Mouse (Mus musculus) midbrain, embryonic 10.5 days (tissue): ENCODE measurements at regions not wholly inside any gene's neighbourhood (a gene's known extent, or its start where the extent isn't known, plus 50 kb on each side); places are given as distances from the start of the nearest gene placed in this dataset.

Experiments used
- DNase-seq: peaks from one replicate; pipeline ENCODE4 v3.0.0-alpha.2; 2017; ENCODE audit warnings: low spot score
- H3K27ac ChIP-seq: fragments of 300-500 bp; sonication (generic); replicated peaks from 2 replicates; pipeline ENCODE4 v1.5.1; 2016; ENCODE audit warnings: mild to moderate bottlenecking
- H3K27me3 ChIP-seq: fragments of 300-500 bp; sonication (generic); 2 replicates; pipeline ENCODE4 v1.6.1; 2016; ENCODE audit warnings: low read depth, mild to moderate bottlenecking; ENCODE audit not compliant: poor library complexity, severe bottlenecking
- H3K36me3 ChIP-seq: fragments of 300-500 bp; sonication (generic); 2 replicates; pipeline ENCODE4 v1.6.1; 2016; ENCODE audit warnings: mild to moderate bottlenecking, moderate library complexity
- H3K4me1 ChIP-seq: fragments of 300-500 bp; sonication (generic); 2 replicates; pipeline ENCODE4 v1.6.1; 2016
- H3K4me3 ChIP-seq: fragments of 300-500 bp; sonication (generic); 2 replicates; pipeline ENCODE4 v1.5.1; 2016; ENCODE audit warnings: mild to moderate bottlenecking, moderate library complexity
- H3K9me3 ChIP-seq: fragments of 300-500 bp; sonication (generic); replicated peaks from 2 replicates; pipeline ENCODE4 v1.6.1; 2016; ENCODE audit warnings: mild to moderate bottlenecking
- WGBS: fragments of 180-500 bp; shearing (Covaris S2); methylation state at CpG from one replicate; pipeline ENCODE4 v1.1.7; 2016; 5-methylcytosine and 5-hydroxymethylcytosine counted together

DNA sequence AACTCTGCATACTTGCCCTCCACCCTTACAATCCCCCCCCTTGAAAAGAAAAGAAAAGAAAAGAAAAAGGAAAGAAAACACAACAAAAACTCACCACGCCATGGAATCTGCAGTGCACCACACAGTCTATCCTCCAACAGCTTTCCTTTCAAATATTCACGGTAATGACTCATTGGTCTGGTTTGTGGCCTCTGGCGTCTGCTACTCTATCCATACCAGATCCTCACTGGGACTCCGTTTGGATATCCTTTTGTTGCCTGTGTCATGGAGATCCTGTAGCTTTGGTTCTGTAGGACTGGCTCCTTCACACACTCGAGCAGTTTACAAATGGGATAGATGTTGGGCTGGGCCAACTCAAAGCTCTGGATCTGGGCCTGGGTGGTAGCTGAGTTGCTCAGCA is 232.4 kb upstream of the Smlr1 start:
- Histone ChIP-seq H3K27me3 (no peaks in the 10 kb centered on the region), H3K36me3 (no peaks in the 10 kb centered on the region), H3K27ac (no peak overlapping the region), H3K4me3 (no peak overlapping the region), H3K9me3 (no peaks in the 10 kb centered on the region), H3K4me1 (no peaks in the 10 kb centered on the region; the same call in 1 of the 2 replicates)
- DNase-seq: no peak
- 82% methylated on average over 5 of the region's 5 CpGs for WGBS

DNA sequence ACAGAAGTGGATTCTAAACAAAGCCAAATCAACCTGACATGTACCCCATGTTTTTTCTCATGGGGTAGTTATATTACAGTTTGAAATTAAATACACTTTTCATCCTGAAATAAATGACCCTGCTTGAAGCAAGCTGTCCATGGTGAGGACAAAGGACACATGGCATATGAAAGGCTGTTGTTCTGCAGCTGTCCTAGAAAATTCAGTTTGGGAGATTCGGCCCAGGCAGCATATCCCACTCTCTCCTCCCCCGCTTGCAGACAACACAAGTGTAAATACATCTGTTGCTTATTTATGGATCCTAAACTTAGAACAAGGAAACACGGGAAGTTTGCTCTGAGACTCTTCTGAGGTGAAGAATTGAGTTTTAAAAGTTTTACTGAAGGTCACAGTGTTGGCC is 218.2 kb upstream of the Smlr1 start:
- H3K27me3 ChIP-seq: no peaks in the 10 kb centered on the region
- no peaks in the 10 kb centered on the region for H3K4me1 ChIP-seq
- H3K27ac ChIP-seq: no peak overlapping the region
- no peaks in the 10 kb centered on the region for H3K36me3 ChIP-seq
- no peak overlapping the region for H3K4me3 ChIP-seq
- DNase-seq: no peak
- WGBS: 84% methylated on average over 3 of the region's 3 CpGs
- no peaks in the 10 kb centered on the region for H3K9me3 ChIP-seq

DNA sequence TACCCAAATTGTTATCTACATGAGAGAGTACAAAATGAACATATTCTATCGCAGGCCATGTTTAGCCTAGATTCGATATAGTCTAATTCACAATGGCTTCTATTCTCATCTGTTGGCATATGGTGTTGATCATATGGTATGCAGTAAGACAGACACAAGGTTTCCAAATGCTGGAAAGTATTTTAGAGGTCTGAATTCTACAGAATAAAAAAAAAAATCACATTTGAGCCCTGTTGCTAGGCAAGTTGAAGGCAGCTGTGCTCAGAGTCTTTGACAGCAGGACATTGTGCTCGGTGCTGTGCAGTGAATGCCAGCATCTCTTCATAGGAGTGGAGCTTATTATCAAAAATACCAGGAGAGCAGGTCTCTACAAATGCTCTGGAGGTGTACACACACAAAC is 206.6 kb upstream of the Smlr1 start:
- Histone ChIP-seq H3K4me1 (peaks cover 6% of the 10 kb centered on the region; the same call in 1 of the 2 replicates), H3K27me3 (no peaks in the 10 kb centered on the region), H3K27ac (no peak overlapping the region), H3K4me3 (no peak overlapping the region), H3K36me3 (no peaks in the 10 kb centered on the region), H3K9me3 (no peaks in the 10 kb centered on the region)
- WGBS: 79% methylated on average over 3 of the region's 3 CpGs
- DNase-seq: no peak

DNA sequence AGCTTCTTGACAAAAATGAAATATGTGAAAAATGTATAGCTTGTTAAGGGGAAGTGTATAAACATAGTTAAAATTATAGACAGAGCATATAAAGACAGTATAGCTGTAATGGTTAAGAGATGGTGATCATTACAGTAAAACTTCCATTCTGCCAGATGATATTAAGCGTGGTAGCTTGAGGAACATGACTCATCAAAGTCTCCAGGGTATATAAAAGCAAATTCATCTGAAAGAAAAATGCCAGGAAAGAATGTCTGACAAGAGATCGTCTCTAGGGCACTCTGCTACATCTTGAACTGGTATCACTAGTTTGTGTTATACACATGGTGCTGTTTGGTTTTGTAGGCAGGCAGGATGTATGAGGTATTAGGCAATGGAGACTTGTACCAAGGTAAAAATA is 204.9 kb upstream of the Smlr1 start:
- DNase-seq: no peak
- peaks cover 6% of the 10 kb centered on the region; the same call in 1 of the 2 replicates for H3K4me1 ChIP-seq
- H3K4me3 ChIP-seq: no peak overlapping the region
- 83% methylated on average over 2 of the region's 2 CpGs for WGBS
- H3K27me3 ChIP-seq: no peaks in the 10 kb centered on the region
- H3K9me3 ChIP-seq: no peaks in the 10 kb centered on the region
- H3K27ac ChIP-seq: no peak overlapping the region
- H3K36me3 ChIP-seq: no peaks in the 10 kb centered on the region

DNA sequence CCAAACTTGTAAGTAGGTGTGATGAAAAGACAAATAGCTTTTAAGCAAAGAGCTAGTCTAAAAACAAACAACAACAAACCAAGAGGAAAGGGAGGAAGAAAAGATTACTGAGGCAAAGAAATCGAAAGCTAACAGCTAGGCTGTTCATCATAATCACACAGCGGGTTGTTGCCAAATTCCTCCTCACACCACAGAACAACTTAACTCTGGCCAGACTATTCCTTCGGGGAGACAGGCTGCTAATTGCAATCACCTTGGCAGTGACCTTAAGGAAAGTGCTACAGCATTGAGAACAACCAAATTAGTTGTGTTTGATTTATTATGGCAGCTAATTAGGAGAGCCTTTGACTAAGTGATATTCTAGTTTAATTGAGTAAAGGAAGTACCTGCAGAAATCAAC is 194.4 kb upstream of the Smlr1 start:
- DNase-seq: no peak
- no peaks in the 10 kb centered on the region for H3K9me3 ChIP-seq
- no peaks in the 10 kb centered on the region for H3K27me3 ChIP-seq
- H3K4me3 ChIP-seq: no peak overlapping the region
- H3K36me3 ChIP-seq: no peaks in the 10 kb centered on the region
- WGBS: 69% methylated on average over 3 of the region's 3 CpGs
- H3K27ac ChIP-seq: no peak overlapping the region
- 0 out of 2 replicates have a peak, but pooled peaks cover 5% of the 10 kb centered on the region for H3K4me1 ChIP-seq

DNA sequence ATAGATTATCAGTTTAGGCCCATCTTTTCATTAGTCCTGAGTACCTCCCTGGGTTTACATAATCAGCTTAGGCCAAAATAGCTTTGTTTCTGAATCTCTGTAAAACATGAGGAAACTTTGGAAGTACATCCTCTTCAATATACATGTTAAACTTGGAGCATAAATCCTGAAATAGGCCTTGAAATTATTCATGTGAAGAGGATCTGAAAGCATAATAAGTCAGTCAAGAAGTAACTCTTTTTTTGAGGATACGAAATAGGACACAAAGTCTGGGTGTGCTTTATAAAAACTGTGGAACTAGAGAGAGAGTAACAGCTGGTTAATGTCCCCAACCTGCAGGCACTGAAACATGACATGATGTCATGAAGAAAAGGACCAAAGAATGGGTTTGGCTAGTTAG is 187.9 kb upstream of the Smlr1 start:
- no peaks in the 10 kb centered on the region for H3K9me3 ChIP-seq
- DNase-seq: no peak
- no peaks in the 10 kb centered on the region for H3K27me3 ChIP-seq
- H3K27ac ChIP-seq: no peak overlapping the region
- no peak overlapping the region for H3K4me3 ChIP-seq
- WGBS: 91% methylated on average over 1 of the region's 1 CpGs
- H3K36me3 ChIP-seq: no peaks in the 10 kb centered on the region
- no peaks in the 10 kb centered on the region for H3K4me1 ChIP-seq

DNA sequence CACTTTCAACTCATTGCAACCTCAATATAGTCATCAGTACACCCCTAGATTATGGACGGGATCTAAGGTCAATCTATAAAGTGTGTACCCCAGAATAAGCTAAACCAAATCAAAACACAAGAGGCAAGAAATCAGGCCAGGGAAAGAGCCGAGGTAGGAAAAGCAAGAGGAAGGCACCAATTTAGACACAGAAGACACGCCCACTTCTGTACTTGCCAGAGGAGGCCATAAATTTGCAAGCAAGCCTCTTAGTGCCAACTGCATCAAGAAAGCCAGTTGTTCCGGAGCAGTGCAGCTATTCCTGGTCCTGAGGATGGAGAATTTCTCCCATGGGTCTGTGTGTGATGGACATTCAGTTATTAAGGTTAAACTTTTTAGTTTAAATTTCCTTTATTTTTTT is 179.7 kb upstream of the Smlr1 start:
- Histone ChIP-seq H3K9me3 (0 out of 2 replicates have a peak, but pooled peaks cover 3% of the 10 kb centered on the region), H3K27me3 (no peaks in the 10 kb centered on the region), H3K4me3 (no peak overlapping the region), H3K36me3 (no peaks in the 10 kb centered on the region), H3K27ac (no peak overlapping the region), H3K4me1 (0 out of 2 replicates have a peak, but pooled peaks cover 2% of the 10 kb centered on the region)
- WGBS: 79% methylated on average over 4 of the region's 4 CpGs
- DNase-seq: no peak

DNA sequence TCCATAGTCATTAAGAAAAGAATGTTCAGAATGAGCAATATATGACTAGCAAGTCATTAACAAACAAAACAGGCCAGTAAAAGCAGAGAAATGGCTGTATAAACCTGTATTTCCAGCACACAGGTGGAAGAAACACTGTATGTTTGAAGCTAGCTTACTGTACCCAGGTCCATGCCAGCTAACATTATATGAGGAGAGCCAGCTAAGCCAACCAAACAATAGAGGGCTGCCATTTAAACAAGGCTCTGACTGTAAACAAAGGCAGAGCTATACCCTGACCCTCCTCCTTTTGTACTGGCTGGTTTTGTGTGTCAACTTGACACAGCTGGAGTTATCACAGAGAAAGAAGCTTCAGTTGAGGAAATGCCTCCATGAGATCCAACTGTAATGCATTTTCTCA is 178.6 kb upstream of the Smlr1 start:
- no peak overlapping the region for H3K27ac ChIP-seq
- H3K4me1 ChIP-seq: 0 out of 2 replicates have a peak, but pooled peaks cover 2% of the 10 kb centered on the region
- DNase-seq: no peak
- H3K9me3 ChIP-seq: 0 out of 2 replicates have a peak, but pooled peaks cover 3% of the 10 kb centered on the region
- no peaks in the 10 kb centered on the region for H3K36me3 ChIP-seq
- no peak overlapping the region for H3K4me3 ChIP-seq
- H3K27me3 ChIP-seq: no peaks in the 10 kb centered on the region

DNA sequence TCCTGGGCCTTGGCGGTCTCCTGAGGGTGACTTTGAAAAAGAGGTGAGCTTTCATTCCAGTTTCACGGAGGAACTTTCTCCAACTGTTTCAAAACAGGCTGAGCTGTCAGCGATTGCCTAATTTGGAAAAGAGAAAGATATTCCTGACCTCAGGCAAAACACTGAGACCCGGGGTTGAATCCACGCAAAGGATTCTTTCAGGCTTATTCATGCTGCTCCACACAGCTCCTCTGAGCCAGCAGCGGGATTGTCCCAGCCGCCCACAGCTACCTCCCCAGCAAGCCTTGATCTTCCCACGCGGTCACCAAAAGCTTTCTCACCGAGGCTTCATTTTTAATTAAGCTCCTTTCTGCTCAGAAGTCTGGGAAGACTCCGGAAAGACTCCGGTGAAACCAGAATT is 178.0 kb upstream of the Smlr1 start:
- 0 out of 2 replicates have a peak, but pooled peaks cover 2% of the 10 kb centered on the region for H3K4me1 ChIP-seq
- H3K27ac ChIP-seq: no peak overlapping the region
- 0 out of 2 replicates have a peak, but pooled peaks cover 3% of the 10 kb centered on the region for H3K9me3 ChIP-seq
- no peaks in the 10 kb centered on the region for H3K36me3 ChIP-seq
- H3K27me3 ChIP-seq: no peaks in the 10 kb centered on the region
- no peak for DNase-seq
- 81% methylated on average over 12 of the region's 12 CpGs for whole genome bisulfite sequencing
- no peak overlapping the region for H3K4me3 ChIP-seq

DNA sequence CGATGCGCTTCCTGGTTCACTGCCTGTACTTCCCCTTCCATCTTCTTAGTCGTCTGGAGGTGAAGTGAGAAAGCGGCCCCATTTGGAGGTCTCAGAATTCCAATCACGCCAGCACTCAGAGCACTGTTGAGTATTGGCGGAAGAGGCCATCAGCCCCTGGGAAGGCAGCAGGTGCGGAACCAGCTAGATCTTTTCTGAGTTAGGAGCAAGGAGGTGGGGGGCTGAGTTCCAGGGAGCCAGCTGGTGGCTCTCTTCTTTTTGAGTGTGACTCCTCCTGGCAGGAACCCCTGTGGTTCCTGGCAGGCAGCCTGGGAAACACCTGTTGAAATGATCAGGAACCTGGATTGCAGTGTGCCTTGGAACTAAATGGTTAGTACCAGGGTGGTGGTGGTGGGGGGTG is 171.9 kb upstream of the Smlr1 start:
- DNase-seq: no peak
- Histone ChIP-seq H3K27ac (no peak overlapping the region), H3K36me3 (no peaks in the 10 kb centered on the region), H3K4me1 (no peaks in the 10 kb centered on the region), H3K27me3 (no peaks in the 10 kb centered on the region), H3K9me3 (0 out of 2 replicates have a peak, but pooled peaks cover 3% of the 10 kb centered on the region), H3K4me3 (no peak overlapping the region)
- WGBS: 61% methylated on average over 7 of the region's 7 CpGs

DNA sequence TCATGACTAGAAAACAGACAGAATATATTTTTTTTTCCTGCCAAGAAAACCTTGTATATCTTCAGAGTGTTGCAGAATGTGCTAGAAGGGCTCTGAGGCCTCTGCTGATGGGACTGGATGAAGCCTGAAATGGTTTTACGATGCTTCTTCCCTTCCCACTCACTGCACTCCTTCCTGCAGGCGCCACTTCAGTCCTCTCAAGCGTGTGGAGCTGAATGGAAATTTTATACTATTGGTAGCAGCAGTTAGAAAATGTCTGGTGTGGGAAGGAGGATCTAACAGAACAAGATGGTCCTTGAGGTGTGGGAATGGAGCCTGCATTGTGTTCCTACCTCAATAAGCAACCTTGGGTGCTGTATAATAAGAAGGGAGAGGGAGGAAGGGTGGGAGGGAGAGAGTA is 166.1 kb upstream of the Smlr1 start:
- 89% methylated on average over 3 of the region's 3 CpGs for WGBS
- no peak for DNase-seq
- Histone ChIP-seq H3K36me3 (no peaks in the 10 kb centered on the region), H3K27me3 (no peaks in the 10 kb centered on the region), H3K4me3 (no peak overlapping the region), H3K27ac (no peak overlapping the region), H3K4me1 (no peaks in the 10 kb centered on the region), H3K9me3 (no peaks in the 10 kb centered on the region)

DNA sequence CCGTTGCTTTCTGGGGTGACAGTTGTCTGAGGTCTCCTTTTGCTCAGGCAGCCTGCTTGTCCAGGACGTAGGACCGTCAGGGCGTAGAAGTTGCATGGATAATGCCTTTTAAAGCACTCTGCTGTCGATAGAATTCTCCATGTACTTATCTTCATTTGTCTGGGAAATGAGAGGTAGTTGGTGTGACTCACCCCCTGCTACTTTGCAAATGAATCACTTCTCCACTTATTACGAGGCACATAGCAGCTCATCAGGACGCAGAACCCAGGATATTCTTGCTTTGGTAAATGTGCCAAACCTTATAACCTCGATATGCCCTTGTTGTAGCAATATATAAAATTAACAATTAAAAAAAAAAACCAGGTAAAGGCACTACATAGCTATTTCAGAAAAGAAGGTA is 159.7 kb upstream of the Smlr1 start:
- Histone ChIP-seq H3K9me3 (no peaks in the 10 kb centered on the region), H3K27me3 (no peaks in the 10 kb centered on the region), H3K4me1 (no peaks in the 10 kb centered on the region), H3K36me3 (no peaks in the 10 kb centered on the region), H3K4me3 (no peak overlapping the region), H3K27ac (no peak overlapping the region)
- 82% methylated on average over 8 of the region's 8 CpGs for WGBS
- no peak for DNase-seq

DNA sequence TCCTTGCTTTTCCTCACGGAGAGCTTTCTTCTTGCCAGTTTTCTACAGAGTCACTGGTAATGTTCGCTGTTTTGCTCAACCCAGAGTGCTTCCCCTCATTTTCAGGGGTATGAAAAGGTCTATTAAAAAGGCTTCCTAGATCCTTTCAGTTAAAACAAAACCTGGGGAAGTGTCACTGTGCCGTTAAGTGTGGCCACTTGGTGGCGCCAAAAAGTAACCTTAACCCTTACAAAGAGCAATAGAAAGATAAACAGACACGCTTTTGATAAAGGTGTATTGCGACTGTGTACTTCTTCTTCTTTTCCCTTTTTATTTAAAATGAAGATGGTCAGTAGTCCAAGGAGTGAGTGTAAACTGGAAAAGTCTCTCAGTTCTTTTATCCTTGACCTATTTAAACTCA is 145.2 kb upstream of the Smlr1 start:
- H3K27me3 ChIP-seq: no peaks in the 10 kb centered on the region
- no peak overlapping the region for H3K27ac ChIP-seq
- DNase-seq: peak; percentile 49
- peaks cover 8% of the 10 kb centered on the region for H3K4me1 ChIP-seq
- 25% methylated on average over 6 of the region's 6 CpGs for WGBS
- H3K36me3 ChIP-seq: no peaks in the 10 kb centered on the region
- no peaks in the 10 kb centered on the region for H3K9me3 ChIP-seq
- no peak overlapping the region for H3K4me3 ChIP-seq

DNA sequence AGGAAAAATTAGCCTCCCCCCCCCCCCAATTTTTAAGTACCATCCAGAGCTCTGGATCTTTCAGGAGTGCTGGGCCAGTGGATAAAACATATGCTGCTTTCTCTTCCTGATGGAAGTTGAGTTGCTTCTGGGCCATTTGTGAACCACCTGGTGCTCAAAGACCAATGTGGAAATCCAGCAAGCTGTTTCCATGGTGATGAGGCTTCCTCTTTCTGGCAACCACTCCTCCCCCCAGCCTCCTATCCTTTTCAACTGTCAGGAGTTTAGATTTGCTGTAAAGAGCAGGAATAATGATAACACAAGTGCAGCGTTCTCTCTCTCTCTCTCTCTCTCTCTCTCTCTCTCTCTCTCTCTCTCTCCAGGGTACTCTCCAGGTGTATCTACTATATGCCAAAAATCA is 141.8 kb upstream of the Smlr1 start:
- H3K36me3 ChIP-seq: no peaks in the 10 kb centered on the region
- no peak for DNase-seq
- H3K27ac ChIP-seq: no peak overlapping the region
- H3K9me3 ChIP-seq: no peaks in the 10 kb centered on the region
- WGBS: 58% methylated on average over 1 of the region's 1 CpGs
- peaks cover 8% of the 10 kb centered on the region for H3K4me1 ChIP-seq
- no peaks in the 10 kb centered on the region for H3K27me3 ChIP-seq
- H3K4me3 ChIP-seq: no peak overlapping the region
